Mouse (Mus musculus): ENCODE measurements around the gene Isoc2a.

GRCm38 (mm10) chr7:4836351-4836792 is 40.6 kb upstream of the Isoc2a start:
- TF ChIP-seq CTCF (IDR thresholded peaks at IDR 0.05; ENCODE audit: control insufficient read depth, insufficient read depth, insufficient replicate concordance, low read depth, low read length) (peak; percentile 36; the same call in 1 of the 2 replicates), POLR2A (IDR thresholded peaks at IDR 0.05; ENCODE audit: control insufficient read depth, low read depth, low read length) (no peak)

Data from testis, adult 2 months (tissue).